Comparison of ENCODE assay signal across 9 mouse cellular contexts in the genomic region with DNA sequence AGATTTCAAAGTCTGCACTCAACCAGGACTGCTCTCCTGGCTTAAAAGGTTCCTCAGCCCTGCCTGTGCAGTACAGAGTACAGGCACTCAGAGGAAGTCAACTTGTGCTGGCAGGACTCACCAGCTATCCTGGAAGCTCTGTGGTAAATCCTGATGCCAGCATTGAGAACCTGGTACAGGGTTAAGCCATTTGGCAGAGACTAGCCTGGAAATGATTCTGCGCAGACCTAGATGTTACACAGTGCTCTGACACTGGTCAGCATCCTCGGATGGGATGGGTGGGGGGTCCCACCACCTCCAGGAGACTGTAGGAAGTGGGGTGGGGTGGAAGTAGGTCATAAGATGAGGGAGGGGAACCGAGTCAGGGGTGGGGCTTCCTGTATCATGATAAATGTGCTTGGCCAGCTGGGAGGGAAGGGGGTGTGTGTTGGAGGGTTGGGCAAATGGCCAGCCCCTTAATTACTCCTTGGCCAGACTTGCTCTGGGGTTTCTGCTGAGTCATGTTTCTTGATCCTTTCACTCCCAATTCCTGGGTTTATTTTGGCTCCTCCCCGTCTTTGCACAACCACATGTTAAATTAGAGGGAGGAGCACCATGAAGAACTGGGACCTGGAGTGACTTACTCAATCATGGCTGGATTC. TPM values are rescaled to one million over a fixed set of nuclear protein-coding genes. Genes with fewer than 3 reads are reported as not detected.
A peak's percentile ranks its signal among the peaks of the same experiment; 100 is the strongest.
DNase-seq lines count a peak whose midpoint lies in the region; ATAC-seq and TF ChIP-seq lines count a peak whose summit lies in the region.
"Had no signal": no experiment of that assay in that cellular context is flagged by ENCODE, and none has a peak within 500 bp of the region (broad histone marks: within the 10 kb centered on the region; RNA-seq: fewer than 3 reads in every experiment).

No protein-coding gene starts in this region.

- TF ChIP-seq CTCF in layer of hippocampus, adult 2 months (conservative IDR thresholded peaks at IDR 0.05): no peak

- 81% methylated on average over 4 of the region's 4 CpGs for WGBS in midbrain, embryonic 13.5 days

- no peak overlapping the region for H3K27ac ChIP-seq in midbrain, embryonic 13.5 days
- H3K27ac ChIP-seq in layer of hippocampus, adult 2 months: no peak overlapping the region; the same call in 1 of the 2 replicates

- no peak for ATAC-seq in midbrain, embryonic 13.5 days

- no peak overlapping the region for H3K9ac ChIP-seq in midbrain, embryonic 13.5 days (replicated peaks)

- H3K4me2 ChIP-seq in midbrain, embryonic 13.5 days (replicated peaks): no peak overlapping the region

- no peak overlapping the region for H3K4me3 ChIP-seq in midbrain, embryonic 13.5 days (replicated peaks)
- no peak overlapping the region for H3K4me3 ChIP-seq in layer of hippocampus, adult 2 months

- H3K27me3 ChIP-seq in midbrain, embryonic 13.5 days: no peaks in the 10 kb centered on the region
- H3K27me3 ChIP-seq: CH12.LX had no signal

- peaks cover 20% of the 10 kb centered on the region for H3K36me3 ChIP-seq in midbrain, embryonic 13.5 days

- H3K9me3 ChIP-seq in midbrain, embryonic 13.5 days: no peaks in the 10 kb centered on the region

- peak; percentile 13 for DNase-seq in embryo, embryonic 11 days
- no peak for DNase-seq in embryo, embryonic 10.5 days (ENCODE audit: low spot score)
- peak; percentile 75 for DNase-seq in Muller cell, postnatal 12 days (ENCODE audit: inconsistent ontology term)
- peak; percentile 80 to 90 for DNase-seq in heart, adult 18-20 months
- peak; percentile 87 for DNase-seq in kidney, postnatal 10 days
- DNase-seq in lung, postnatal 4 days: peak; percentile 74 to 78
- DNase-seq in layer of hippocampus, adult 2 months (ENCODE audit: low spot score in 2 of 2): no peak

- H3K4me1 ChIP-seq in midbrain, embryonic 13.5 days (replicated peaks): peaks cover 23% of the 10 kb centered on the region

RNA-seq across cellular contexts. Expression of a gene that starts 4.0 kb away (rescaled TPM):
- total RNA-seq in heart, adult 18-20 months (2021): 10 to 100 TPM; 19.9 to 24.0 TPM
- polyA plus RNA-seq in midbrain, embryonic 13.5 days (2015; fragmentation: Nextera tagmentation; extraction: Ambion mirVana): 3.3 and 3.5 TPM in 2 replicates
- total RNA-seq in layer of hippocampus, adult 2 months (2021): 10 to 100 TPM; 15.0 to 19.9 TPM

Comparison
In these comparisons a context has a peak if more than half of its experiments do, and no peak if none do; other contexts are left out.
1. DNase-seq: peak in embryo, embryonic 11 days (single experiment), Muller cell, postnatal 12 days (single experiment), heart, adult 18-20 months (2 of 2), kidney, postnatal 10 days (single experiment) and lung, postnatal 4 days (2 of 2); none in embryo, embryonic 10.5 days (single experiment) and layer of hippocampus, adult 2 months (0 of 2).